Mouse (Mus musculus) right cerebral cortex, adult 2 months (tissue): Measurements from ENCODE around the gene Selenof.

Experiments used
- DNase-seq, 2 experiments: peaks; one replicate each; pipeline ENCODE4 v3.0.0; 2021 to 2022; ENCODE audit warnings: low spot score in 2 of 2

Gene Selenof

DNA sequence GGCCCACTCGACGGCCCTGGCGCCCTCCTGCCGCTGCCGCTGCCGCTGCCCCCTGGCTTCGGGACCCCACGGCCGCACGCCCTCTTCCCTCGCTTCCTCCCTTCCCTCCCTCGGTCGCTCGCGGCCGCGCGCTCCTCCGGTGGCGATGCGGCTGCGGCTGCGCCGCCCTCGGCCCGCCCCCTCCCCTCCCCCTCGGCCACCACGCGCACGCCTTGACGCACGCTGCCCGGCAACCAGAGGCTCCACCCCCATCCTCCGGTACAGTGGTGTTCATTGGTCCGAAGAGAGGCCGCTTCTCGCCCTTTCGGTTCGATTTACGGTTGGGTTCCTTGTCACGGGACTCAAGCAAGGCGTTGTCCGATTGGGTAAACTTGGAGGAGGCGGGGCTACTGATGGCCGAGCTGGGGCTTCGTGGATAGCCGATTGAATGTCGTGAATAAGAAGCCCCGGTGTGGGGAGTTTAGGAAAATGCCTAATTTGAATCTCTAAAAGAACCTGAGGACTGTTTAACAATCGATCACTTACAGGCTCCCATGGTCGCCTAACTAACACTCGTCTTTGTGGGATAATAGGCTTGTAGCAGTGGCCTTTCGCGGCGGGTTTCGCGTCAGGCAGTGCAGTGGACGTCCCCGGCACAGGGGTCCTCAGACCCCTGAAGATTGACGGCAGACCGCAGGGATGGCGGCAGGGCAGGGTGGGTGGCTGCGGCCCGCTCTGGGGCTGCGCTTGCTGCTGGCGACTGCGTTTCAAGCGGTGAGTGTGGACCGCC lies at the start of gene Selenof, which contains the start of gene Hs2st1:
Gene Selenof (plus strand): TSS at position 258 of the 769 bp plus-strand sequence.
Gene Hs2st1 (minus strand): TSS at position 135 of the 769 bp plus-strand sequence.
- peak; percentile 98 for DNase-seq

DNA sequence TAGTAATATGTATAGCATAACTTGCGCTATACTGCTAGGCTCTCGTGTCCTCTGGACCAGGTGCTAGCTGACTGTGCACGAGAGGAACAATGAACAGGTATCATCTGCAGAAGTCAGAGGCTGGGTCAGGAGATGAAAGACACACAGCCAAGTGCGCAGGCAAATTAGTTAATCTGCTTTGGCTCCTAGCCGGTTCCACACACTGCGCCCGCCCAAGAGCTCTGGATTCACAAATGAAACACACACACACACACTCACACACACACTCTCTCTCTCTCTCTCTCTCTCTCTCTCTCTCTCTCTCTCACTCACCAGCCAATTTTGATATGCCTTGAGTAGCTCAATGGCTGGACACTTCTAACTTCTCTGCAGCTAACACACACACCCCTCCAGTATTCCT lies 42.2 kb upstream of the Selenof start:
- DNase-seq = no peak

- no peak for DNase-seq
Observed at GRCm38 (mm10) chr3:144531023-144531422, 39.1 kb upstream of the Selenof start.

DNA sequence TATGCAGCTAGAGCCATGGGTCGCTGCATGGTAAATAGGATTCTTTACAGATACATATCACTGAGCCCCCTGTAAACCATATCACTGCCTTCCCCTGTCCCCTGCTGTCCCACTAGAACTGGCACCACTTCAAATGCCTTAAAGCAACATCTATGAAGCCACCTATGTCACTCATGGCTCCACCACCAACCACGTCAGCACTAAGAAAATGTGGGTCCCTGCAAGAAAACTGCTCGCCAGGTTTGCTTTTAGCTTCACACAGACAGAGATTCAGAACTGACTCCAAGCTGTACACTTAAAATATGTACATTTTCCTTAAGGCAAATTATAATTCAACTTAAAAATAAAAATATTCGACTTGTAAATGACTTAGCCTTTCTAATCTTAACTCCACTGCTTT lies 35.0 kb upstream of the Selenof start:
- no peak for DNase-seq

DNA sequence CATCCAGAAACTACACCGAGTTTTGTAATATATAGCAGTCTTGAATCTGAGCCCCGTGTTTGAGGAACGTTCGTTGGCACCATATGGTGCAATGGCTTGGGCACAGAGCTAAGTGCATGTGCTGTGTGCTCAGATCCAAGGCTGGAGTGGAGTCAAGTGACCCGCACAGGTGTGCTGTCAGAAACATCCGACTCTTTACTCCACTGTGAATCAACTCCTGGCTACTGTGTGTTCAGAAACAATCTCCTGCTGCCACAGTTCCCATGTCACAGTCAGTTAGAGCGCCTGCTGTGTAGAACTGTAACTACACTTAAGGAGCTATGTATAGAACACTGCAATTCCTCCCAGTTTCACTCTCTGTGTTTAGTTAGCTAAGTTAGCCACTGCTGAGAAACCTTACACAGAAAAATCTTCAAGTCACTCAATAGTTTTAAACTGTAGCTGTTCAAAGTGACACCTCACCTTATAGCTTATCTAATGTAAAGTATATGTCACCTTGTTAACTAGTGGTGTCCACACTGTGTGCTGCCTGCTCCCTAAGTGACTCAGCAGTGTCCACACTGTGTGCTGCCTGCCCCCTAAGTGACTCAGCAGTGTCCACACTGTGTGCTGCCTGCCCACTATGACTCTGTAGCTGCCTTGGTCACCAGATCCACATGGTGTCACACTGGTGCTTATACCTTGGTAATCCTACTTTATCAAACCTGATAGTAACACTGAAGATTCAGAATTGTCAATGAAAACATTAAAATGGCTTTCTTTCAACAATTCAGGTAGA lies 32.8 kb upstream of the Selenof start:
- DNase-seq = peak in 1 of 2 experiments; percentile 27

DNA sequence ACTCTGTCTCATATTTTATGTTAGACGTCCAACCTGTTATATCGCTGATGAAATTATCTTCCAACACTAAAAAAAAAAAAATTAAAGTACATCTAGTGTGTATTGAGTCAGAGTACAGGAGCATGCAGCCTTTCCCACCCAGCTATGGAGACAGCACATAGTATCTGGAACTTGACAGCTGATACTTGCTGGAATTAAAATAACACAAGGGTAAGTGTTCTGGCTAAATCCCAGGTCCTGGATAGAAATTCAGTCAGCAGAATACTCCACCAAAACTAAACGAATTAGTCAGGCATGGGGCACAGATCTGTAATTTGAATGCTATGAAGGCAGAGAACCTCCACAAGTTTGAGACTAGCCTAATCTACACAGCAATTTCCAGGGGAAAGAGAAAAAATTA lies 31.1 kb upstream of the Selenof start:
- DNase-seq = no peak

DNA sequence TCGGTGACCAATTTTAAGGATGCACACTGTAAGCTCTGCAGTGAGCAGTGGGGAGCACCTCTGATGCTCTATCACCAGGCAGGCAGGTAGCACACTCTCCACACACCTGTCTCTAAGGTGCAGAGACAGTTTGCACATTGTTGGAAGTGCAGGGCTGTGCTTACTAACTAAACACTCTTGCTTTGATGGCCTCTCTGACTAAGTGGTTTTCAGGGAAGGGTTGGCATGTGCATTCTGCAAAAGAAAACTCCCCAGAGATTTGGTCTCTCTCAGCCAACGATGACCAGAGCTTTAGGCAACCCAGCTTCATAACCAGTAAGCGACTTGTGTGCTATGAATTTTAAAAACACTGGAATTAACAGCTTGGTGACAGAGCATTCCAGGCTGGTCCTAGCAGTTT lies 29.3 kb upstream of the Selenof start:
- no peak for DNase-seq

GRCm38 (mm10) chr3:144541906-144542438 lies 28.1 kb upstream of the Selenof start:
- DNase-seq = no peak

GRCm38 (mm10) chr3:144545152-144545551 lies 25.0 kb upstream of the Selenof start:
- no peak for DNase-seq

DNA sequence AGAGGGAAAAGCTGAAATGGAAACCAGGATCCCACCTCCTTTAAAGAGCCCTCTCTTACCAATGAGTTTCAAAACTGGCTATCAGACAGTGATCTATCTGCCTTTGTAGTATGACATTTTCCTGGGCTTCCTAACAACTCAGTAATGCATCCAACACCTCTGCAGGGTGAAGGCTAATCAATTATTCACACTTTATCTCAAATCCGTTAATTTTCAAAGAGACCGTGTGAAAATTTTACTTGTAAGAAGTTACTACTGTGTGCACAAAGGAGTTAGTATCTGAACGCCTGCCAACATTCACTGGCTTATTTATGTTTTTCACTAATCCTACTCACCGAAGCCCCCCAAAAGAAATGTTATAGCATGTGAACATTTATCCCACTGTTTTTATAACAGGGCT lies 24.3 kb upstream of the Selenof start:
- no peak for DNase-seq

DNA sequence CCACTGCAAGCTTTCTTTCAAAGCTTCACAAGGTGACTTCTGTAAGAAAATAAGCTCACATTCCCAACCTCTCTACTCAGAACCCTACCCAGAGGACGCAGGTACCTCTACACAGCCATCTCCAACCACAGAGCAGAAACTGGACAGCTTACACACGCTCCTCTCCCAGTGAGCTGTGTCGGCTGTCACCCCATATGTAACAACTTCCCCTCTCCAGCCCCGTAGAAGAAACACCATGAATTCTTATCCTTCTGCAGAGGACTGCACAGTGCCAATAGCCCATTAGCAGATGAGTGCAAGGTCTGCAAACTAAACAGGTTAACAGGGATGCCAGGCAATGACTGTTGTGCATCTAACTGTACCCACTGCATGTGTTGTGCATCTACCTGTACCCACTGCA lies 23.6 kb upstream of the Selenof start:
- DNase-seq = no peak

DNA sequence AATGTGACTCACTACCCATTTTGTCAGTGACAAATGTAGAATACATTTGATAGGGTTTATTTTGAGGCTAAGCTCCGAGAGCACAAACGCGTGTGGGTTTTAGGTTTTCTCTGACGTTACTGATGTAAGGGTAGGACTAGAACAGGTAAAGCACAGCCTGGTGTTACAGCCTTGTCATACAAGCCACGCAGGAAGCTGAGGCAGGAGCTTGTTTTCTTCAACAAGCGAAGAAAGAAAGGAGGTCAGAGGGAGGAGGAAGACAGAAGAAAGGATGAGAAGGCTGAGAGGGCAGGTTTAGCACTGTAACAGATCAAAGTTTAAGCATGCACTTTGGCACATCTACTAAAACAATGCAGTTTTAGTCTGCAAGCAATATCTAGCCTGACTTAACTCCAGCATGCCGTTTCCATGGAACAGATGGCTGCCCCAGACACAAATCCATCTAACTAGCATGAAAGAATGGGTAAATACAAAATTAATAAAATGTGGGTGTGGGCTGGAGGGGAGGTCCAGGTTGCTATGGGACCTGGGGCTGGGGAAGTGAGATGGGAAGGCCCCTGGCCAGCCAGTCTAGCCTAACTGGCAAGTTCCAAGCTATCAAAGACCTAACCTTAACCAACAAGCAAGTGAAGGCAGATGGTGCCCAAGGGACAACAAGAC lies 21.8 kb upstream of the Selenof start:
- DNase-seq = no peak

DNA sequence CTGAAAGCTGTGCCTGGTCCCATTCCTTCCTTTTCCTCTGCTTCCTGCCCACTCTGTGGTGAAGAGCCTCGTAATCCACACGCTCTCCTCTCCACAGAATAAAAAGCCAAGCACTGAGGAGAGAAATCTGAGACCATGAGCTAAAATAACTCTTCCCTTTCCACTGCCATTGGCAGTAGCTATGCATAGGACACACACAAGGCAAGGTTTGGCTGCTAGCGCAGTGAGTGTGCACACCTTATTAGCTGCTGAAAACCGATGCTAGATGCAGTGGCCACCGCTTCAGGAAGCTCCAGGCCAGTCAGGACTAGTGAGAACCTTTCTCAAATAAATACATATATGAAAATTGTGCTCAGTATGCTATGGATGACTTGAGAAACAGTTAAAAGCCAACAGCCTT lies 20.1 kb upstream of the Selenof start:
- DNase-seq = no peak

DNA sequence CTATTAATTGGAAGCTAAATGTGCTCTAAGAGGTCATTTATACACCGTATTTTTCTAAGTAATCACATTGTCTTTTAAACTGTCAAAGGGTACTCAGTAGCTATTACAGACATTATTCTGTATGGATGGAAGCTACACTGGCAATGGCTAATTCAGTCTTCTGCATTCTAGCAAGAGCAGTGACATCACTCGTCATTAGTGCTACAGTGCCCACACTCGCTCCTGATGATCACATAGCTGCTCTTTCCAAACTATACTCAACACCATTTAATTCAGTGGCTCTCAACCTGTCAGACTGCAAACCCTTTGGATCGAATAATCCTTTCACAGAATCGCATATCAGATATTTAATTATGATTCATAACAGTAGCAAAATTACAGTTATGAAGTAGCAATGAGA lies 19.4 kb upstream of the Selenof start:
- no peak for DNase-seq

DNA sequence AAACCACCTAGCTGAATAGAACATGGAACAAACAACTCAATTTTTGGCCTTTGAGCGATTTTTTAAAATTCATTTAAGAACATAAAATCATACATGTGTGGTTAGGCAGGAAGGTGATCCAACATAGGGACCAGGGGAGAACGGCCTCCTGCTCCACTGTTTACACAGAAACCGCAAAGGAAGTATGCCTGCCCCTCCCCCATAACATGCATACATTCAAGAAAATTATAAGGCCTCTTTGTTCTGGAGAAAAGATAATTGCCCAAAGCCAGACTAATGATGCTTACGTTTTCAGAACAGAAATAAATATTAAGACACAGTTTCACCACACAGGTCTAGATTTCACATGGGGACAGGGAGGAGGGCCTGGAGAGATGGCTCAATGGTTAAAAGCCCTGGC lies 18.7 kb upstream of the Selenof start:
- DNase-seq = no peak

GRCm38 (mm10) chr3:144553942-144554341 lies 16.2 kb upstream of the Selenof start:
- no peak for DNase-seq

DNA sequence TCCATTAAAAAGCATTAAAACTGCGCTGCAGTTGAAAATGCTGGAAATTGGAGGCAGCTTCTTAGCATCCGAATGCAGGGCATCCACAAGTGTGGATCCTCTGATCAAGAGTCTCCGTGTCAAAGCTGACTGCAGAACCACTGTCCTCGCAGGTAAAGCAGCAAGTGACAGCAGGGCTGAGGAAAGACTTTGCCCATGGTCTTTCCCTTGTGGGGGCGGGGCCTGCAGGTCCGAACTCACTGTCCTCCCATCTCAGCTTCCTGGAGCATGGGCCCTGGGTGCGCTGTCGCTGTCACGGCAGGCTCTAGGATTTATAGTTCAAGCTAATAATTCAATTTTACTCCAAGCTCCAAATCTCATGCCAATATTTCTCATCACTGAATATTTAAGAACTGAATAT lies 15.6 kb upstream of the Selenof start:
- no peak for DNase-seq

GRCm38 (mm10) chr3:144555144-144555543 lies 15.0 kb upstream of the Selenof start:
- DNase-seq = no peak

DNA sequence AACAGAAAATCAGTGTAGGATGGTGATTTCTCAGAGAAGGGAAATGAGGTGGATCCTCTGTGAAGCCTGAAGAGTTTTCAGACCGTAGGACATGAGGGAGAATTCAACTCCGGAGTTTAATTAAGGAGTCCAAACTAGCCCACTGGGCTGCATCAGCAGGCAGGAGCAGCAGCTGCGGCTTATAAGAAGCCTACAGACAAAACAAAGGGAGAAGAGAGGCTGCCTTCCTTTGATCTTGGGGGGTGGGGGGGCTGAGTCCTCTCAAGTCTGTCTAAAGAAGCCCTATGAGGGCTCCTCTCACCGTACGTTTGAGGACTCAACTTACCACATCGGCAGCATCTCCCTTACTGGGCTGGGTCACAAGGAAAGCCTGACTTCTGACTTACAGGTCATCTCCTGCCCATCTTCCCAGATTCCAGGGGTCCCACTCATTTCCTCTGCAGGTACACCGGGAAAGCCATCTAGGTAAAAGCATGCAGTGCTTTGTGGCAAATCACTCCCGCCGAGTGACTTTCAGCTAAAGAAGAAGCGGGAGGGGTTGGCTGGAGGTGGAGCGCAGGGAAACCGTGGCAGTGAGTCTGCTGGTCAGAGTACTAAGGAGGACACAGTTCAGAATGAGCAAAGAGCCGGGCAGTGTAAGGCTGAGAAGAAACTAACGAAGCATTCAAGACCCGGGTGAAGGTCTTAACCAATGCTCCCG lies 13.3 kb upstream of the Selenof start:
- no peak for DNase-seq

DNA sequence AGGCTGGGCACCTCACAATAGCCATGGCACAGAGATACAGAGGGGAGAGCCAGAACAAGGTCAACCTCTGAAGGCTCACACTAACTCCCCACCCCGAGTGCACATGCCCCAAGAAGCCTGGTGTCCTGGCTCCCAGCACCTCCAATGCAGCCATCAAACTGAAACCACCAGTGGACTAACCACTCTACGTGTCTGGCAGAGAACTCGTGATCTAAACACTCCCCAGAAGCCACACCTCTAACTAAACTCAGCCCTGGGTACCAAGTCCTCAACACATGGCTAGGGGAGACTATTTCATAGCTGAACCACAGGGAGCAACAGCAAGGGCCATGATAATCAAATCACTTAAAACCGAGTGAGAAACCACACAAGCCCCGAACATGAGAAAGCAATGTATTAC lies 11.8 kb upstream of the Selenof start:
- DNase-seq = no peak

- DNase-seq = peak in 1 of 2 experiments; percentile 31
Observed at GRCm38 (mm10) chr3:144561511-144562250, 8.4 kb upstream of the Selenof start.
